Mouse (Mus musculus) left cerebral cortex, postnatal 36 days (tissue): Measurements from ENCODE around the gene Tmigd3. TPM values are rescaled to one million over a fixed set of nuclear protein-coding genes. Genes with fewer than 3 reads are reported as not detected.

Experiments used
- total RNA-seq, 2 experiments: library from RNA; stranded (reverse); gene quantifications; 2 replicates each; pipeline ENCODE4 v1.2.3; 2021

Gene Tmigd3
- total RNA-seq, 2 experiments from 2014 or later = not detected

Other genes starting within 250 kb of the Tmigd3 start
- gene Ddx20, start 183.3 kb upstream of the Tmigd3 start, total RNA-seq = 10 to 100 TPM; 11.1 to 11.3 TPM
- 100 to 1,000 TPM in 1 of 2 experiments, 10 to 100 TPM in 1; 95.7 to 106 TPM for gene Inka2, start 166.3 kb upstream of the Tmigd3 start, total RNA-seq
- 10 to 100 TPM; 57.7 to 72.0 TPM for gene Rap1a, start 69.6 kb upstream of the Tmigd3 start, total RNA-seq
- 1 to 10 TPM in 1 of 2 experiments, under 1 TPM in 1; 0.81 to 1.3 TPM for gene Adora3, start within 50 bp of the Tmigd3 start, total RNA-seq
- 1 to 10 TPM; 1.4 to 1.8 TPM for gene I830077J02Rik, start 61.8 kb downstream of the Tmigd3 start, total RNA-seq
- gene Wdr77, start 88.5 kb downstream of the Tmigd3 start, total RNA-seq = 10 to 100 TPM; 46.9 to 50.7 TPM
- gene Atp5f1, start 89.2 kb downstream of the Tmigd3 start, total RNA-seq = 100 to 1,000 TPM; 256 to 269 TPM
- 1 to 10 TPM; 1.1 to 4.9 TPM for gene Ovgp1, start 102.8 kb downstream of the Tmigd3 start, total RNA-seq
- not detected for gene Pifo, start 143.7 kb downstream of the Tmigd3 start, total RNA-seq
- not detected for gene Chil5, start 161.9 kb downstream of the Tmigd3 start, total RNA-seq
- gene Chia1, start 242.3 kb downstream of the Tmigd3 start, total RNA-seq = under 1 TPM; 0.62 to 0.86 TPM